Mouse (Mus musculus) adrenal gland (tissue): Measurements from ENCODE around the gene Ado.

Source experiments
- intact Hi-C: fragments of 180-260 bp; cut with DNase I; formaldehyde crosslinking; loops from one replicate; pipeline ENCODE4 v1.15.1; 2025

Ado gene

GRCm38 (mm10) chr10:67537151-67537994 lies 11.4 kb downstream of the Ado start:
- intact Hi-C loops, result loop anchor here (2.0 to 5.0 kb wide), 3 partner anchors 191 to 320 kb away; no protein-coding TSS in a partner anchor

DNA sequence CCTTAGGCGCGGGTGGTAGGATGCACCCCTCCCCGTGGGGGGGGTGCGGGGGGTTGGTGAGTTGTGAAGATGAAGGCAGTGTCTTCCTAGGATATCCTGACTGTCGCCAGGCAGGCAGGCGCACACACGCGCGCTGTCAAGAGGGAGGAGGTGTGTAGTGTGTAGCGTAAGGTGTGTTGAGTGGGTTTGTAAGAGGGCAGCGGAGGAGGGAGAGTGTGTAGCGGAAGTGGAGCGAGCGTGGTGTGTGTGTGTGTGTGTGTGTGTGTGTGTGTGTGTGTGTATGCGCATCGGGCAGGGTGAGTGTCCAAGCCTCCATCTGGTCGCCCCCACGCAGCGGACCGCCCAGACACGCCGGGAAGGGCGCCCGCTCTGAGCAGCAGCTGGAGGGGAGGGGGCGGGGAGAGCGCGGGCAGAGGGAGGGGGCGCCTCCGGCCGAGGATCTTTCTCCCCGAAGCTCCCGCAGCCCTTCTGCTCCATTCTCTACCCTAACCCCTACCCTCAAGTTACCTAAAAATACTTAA lies 12.1 kb downstream of the Ado start:
- intact Hi-C loops, result loop anchor here (2.0 to 5.0 kb wide), 3 partner anchors 192 to 321 kb away; no protein-coding TSS in a partner anchor

DNA sequence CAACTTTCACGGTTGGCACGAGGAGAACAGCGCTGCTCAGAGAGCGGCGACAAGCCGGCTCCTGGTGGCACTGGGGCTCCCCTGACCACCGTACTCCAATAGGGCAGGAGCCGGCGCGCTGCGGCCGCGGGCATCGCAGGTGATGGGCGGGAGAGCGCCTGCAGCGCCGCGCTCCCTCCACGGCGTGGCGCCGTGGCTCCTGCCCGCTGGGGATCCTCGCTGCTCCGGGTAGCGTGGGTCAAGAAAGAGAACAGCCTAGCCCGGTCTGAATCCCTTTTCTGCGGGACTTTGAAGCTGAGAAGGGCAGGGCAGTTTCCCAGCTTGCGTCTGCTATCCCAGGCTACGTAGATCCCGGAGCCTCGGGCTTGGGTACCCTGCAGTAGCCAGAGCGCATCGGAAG lies 12.8 kb downstream of the Ado start:
- intact Hi-C loops, result loop anchor here (2.0 to 5.0 kb wide), 3 partner anchors 193 to 321 kb away; no protein-coding TSS in a partner anchor

DNA sequence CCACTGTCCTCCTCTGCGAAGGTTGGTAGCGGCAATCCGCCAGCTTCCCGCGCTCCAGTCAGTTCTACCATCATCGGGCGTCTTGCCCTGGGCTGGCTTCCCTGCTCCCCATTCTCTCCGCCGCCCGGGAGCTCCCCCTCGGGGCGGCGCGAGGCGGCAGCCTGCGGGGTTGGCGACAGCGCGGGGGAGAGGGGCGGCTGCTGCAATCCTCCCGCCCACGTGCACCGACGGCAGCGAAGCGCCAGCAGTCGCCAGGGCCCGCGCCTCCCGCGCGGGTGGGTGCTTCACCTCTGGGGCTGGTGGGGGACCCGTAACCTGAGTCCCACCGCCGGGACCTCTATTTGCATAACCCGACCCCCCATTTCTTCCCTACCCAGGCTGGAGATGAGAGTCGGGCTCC lies 13.5 kb downstream of the Ado start, which contains the start of gene Egr2:
Egr2 (plus strand) TSS at position 220 of the 400 bp plus-strand sequence.
- intact Hi-C loops, result loop anchor here (5.0 kb wide), 2 partner anchors 218 to 322 kb away; no protein-coding TSS in a partner anchor

DNA sequence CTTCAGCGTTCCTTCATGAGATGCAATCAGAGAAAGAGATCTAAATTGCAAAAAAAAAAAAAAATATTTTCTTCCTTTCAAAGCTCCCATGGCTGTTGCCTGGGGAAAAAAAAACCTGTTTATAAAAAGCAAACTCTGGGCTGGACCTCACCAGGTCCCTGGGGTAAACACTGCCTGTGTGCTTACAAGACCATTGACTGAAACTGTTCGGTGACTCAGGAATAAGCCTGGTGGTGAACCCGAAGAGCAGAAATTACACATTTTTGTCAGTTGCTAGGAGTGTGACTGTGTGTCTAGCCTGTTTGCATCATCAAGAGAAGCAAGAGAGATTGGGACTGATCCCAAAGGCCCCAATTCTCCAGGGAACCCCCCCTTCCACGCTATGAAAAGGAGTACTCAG lies 19.0 kb downstream of the Ado start:
- intact Hi-C loops, result no loop called here

- intact Hi-C loops, result no loop called here
Observed at GRCm38 (mm10) chr10:67526435-67526834, 22.3 kb downstream of the Ado start.

- intact Hi-C loops, result no loop called here
Observed at GRCm38 (mm10) chr10:67524694-67525093, 24.1 kb downstream of the Ado start.

DNA sequence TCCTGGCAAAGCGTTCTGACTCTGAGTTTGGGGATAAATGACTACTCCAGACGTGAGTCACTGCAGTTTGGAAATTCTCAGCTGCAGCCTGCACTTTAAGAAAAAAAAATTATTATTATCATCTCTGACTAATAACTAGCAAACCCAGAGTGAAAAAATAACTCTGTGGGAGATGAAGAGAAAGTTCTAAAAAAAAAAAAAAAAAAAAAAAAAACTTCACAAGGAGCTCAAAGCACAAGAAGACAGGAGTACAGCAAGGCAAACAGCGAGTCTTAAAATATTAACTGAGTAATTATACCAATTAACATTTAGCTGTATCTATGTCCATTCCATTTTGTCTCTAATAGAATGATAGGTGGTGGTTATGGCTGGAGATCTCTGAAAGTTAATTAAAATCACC lies 24.6 kb downstream of the Ado start:
- intact Hi-C loops, result no loop called here

DNA sequence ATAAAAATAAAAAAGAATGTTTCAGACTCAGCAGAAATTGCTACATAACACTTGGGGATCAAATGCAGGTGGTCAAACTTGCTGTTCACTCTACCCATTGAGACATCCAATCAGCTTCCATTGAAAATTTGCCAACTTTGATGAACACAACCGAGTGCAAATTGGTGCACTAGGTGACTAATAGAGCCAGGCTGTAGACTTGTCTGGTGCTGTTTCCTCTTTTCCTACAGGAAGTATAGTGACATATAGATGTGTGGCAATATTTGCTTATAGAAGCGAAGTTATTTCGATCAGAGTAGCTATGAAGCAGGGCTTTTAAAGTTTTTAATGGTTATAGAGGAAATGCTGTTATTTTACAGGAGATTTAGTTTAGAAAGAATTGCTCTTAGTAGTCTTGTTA lies 30.0 kb downstream of the Ado start:
- intact Hi-C loops, result no loop called here

DNA sequence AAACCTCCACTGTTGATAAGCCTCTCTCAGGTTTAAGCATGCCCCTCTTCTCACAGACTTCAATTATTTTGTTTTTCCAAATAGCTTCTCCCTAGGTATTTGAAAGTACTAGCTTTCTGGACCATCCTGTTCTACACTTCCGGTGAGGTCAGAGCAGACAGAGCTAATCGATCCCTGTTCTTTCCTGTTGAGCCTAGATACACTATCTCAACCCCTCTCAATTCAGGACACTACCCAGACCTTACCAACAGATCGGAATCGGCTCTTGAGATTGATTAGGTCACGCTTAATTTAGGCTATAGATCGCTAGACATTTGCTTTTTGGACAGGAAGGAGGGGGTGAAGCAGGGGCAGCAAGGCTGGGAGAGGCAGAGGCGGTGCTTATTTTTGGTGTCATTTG lies 35.9 kb downstream of the Ado start:
- intact Hi-C loops, result no loop called here

DNA sequence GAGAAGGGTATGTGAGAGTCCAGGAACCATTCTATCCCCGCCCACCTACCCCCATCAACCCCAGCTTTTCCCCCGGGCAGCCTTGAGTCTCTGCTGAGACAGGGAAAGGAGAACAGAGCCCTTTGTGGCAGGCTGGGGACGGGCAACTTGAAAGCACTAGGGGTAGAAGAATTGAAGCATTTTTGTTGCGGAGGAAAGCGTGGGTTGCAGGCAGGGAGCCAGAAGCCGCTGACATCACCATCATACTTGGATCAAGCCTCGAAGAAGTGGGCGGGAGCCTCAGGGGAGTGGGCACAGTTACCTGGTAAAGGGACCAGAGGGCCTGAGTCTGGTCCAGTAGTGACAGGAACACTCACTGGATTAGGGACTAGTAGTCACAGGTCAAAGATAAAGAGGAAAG lies 36.5 kb downstream of the Ado start:
- intact Hi-C loops, result no loop called here

- intact Hi-C loops, result no loop called here
Observed at GRCm38 (mm10) chr10:67505248-67505647, 43.5 kb downstream of the Ado start.

- intact Hi-C loops, result no loop called here
Observed at GRCm38 (mm10) chr10:67504046-67504445, 44.7 kb downstream of the Ado start.

DNA sequence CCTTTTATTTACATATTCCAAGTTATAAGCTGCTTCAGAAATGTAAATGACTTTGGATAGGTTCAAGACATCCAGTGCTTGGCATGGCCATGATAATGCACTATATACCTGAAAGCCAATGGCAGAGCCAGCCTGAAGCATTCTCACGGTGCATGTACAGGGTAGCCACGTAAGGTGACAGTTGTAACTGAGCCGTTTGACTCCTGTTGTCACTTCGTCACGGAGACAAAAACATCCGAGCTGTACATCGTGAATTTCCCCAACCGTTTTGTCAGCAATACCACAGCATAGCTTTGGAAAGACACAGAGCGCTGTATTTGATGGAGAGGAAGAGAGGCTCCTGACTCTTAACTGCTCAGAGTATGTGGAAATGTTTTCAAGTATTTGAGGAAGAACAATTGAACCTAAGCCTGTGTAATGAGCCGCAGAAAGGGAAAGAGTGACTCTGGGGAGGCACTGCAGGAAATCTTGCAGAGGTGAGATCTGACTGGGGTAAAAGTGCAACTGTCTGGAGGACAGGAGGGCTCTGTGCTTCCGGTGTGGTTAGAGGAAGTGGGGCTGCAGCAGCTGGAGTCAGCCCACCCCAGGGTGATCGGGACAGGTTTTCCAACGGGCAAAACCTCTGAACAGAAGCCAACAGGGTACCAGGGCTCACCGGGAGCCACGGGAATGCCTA lies 45.3 kb downstream of the Ado start:
- intact Hi-C loops, result no loop called here

- intact Hi-C loops, result no loop called here
Observed at GRCm38 (mm10) chr10:67497951-67498350, 50.8 kb downstream of the Ado start.

DNA sequence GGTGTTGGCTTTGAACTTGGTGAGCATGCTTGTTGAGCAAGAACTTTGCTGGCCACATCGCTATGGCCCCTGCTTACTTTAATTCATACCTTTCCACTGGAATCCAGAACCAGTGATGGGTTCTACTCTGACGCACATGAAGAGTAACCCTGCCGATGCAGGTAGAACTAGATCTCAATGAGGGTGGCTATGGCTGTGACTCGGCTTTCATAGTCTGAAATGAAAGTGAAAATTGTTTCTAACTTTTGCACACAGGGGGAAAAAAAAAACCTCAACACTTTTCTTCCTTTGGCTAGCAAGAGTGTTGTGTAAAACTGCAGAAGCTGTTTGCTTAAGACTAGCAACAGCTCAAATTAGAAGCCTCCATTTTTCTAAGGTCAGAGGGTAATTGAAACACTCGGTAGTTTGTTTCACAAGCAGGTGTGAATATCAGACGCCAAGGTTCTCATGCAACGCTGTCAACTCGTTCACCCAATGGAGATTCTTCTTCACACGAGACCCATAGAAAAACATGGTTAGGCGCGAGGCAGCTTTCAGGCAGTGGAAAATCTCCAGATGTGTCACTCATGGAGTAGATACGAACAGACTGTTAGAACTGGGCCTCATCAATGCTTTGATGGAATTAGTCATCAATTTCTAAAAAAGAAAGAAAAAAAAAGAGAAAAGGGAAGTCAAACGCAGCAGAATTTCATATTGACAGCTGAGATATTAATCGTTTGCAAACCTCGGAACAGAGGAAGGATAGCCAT lies 51.4 kb downstream of the Ado start:
- intact Hi-C loops, result no loop called here
